Mouse (Mus musculus): ENCODE results near the gene Pde4b. TPM values are rescaled to one million over a fixed set of nuclear protein-coding genes. Genes with fewer than 3 reads are reported as not detected.

Gene Pde4b
- total RNA-seq, 2 experiments from 2014 or later = 43.7 to 57.0 TPM

GRCm38 (mm10) chr4:102496269-102497177, 409.2 kb downstream of the Pde4b start:
- intact Hi-C loops (cut with DNase I) = loop anchor here (10.0 kb wide), 1 partner anchor 718 kb away; the partner anchor contains the start of gene Slc35d1
- DNase-seq = peak; percentile 50 to 59

GRCm38 (mm10) chr4:102497221-102497620, 409.9 kb downstream of the Pde4b start:
- DNase-seq = no peak
- intact Hi-C loops (cut with DNase I) = loop anchor here (10.0 kb wide), 1 partner anchor 718 kb away; the partner anchor contains the start of gene Slc35d1

- DNase-seq = no peak
- intact Hi-C loops (cut with DNase I) = loop anchor here (10.0 kb wide), 1 partner anchor 716 kb away; the partner anchor contains the start of gene Slc35d1
Observed at GRCm38 (mm10) chr4:102498169-102498919, 411.0 kb downstream of the Pde4b start.

GRCm38 (mm10) chr4:102498920-102499316, 411.6 kb downstream of the Pde4b start:
- intact Hi-C loops (cut with DNase I) = loop anchor here (10.0 kb wide), 1 partner anchor 716 kb away; the partner anchor contains the start of gene Slc35d1
- no peak for DNase-seq

GRCm38 (mm10) chr4:102505714-102506113, 418.4 kb downstream of the Pde4b start:
- peak; percentile 55 to 63 for DNase-seq
- intact Hi-C loops (cut with DNase I) = loop anchor here (10.0 kb wide), 1 partner anchor 609 kb away; the partner anchor contains the start of genes Mier1 and Wdr78

GRCm38 (mm10) chr4:102506376-102507280, 419.3 kb downstream of the Pde4b start:
- intact Hi-C loops (cut with DNase I) = loop anchor here (10.0 kb wide), 1 partner anchor 608 kb away; the partner anchor contains the start of genes Mier1 and Wdr78
- peak in 1 of 2 experiments; percentile 30 for DNase-seq

GRCm38 (mm10) chr4:102507344-102507743, 420.0 kb downstream of the Pde4b start:
- DNase-seq = no peak
- intact Hi-C loops (cut with DNase I) = loop anchor here (10.0 kb wide), 1 partner anchor 607 kb away; the partner anchor contains the start of genes Mier1 and Wdr78

- intact Hi-C loops (cut with DNase I) = loop anchor here (10.0 kb wide), 1 partner anchor 607 kb away; the partner anchor contains the start of genes Mier1 and Wdr78
- no peak for DNase-seq
Observed at GRCm38 (mm10) chr4:102507753-102508152, 420.4 kb downstream of the Pde4b start.

- intact Hi-C loops (cut with DNase I) = no loop called here
- DNase-seq = no peak
Observed at GRCm38 (mm10) chr4:102510061-102510460, 422.7 kb downstream of the Pde4b start.

GRCm38 (mm10) chr4:102510939-102511391, 423.6 kb downstream of the Pde4b start:
- peak; percentile 92 to 94 for DNase-seq
- intact Hi-C loops (cut with DNase I) = loop anchor here (1.0 kb wide), 1 partner anchor 59 kb away; no protein-coding TSS in a partner anchor

GRCm38 (mm10) chr4:102511511-102511910, 424.2 kb downstream of the Pde4b start:
- peak; percentile 60 to 71 for DNase-seq
- intact Hi-C loops (cut with DNase I) = loop anchor here (1.0 kb wide), 1 partner anchor 59 kb away; no protein-coding TSS in a partner anchor

- DNase-seq = no peak
- intact Hi-C loops (cut with DNase I) = no loop called here
Observed at GRCm38 (mm10) chr4:102512940-102513339, 425.6 kb downstream of the Pde4b start.

- intact Hi-C loops (cut with DNase I) = no loop called here
Observed at GRCm38 (mm10) chr4:102513514-102513913, 426.2 kb downstream of the Pde4b start.

GRCm38 (mm10) chr4:102514972-102515835, 427.9 kb downstream of the Pde4b start:
- intact Hi-C loops (cut with DNase I) = no loop called here
- no peak for DNase-seq

More at GRCm38 (mm10) chr4:102513514-102513913, 426.2 kb downstream of the Pde4b start:
- DNase-seq = no peak

- intact Hi-C loops (cut with DNase I) = no loop called here
- no peak for DNase-seq
Observed at GRCm38 (mm10) chr4:102516395-102516794, 429.1 kb downstream of the Pde4b start.

- intact Hi-C loops (cut with DNase I) = no loop called here
- DNase-seq = peak; percentile 64 to 66
Observed at GRCm38 (mm10) chr4:102516982-102517630, 429.8 kb downstream of the Pde4b start.

- DNase-seq = no peak
- intact Hi-C loops (cut with DNase I) = no loop called here
Observed at GRCm38 (mm10) chr4:102517653-102518052, 430.3 kb downstream of the Pde4b start.

- DNase-seq = no peak
- intact Hi-C loops (cut with DNase I) = no loop called here
Observed at GRCm38 (mm10) chr4:102518341-102518740, 431.0 kb downstream of the Pde4b start.
